Mouse (Mus musculus) adrenal gland, adult 18-20 months (tissue): Measurements from ENCODE around the gene Map3k3. TPM values are rescaled to one million over a fixed set of nuclear protein-coding genes. Genes with fewer than 3 reads are reported as not detected.
"Not testable (repeated sequence)": the region's sequence is repeated elsewhere in the genome, so short reads cannot be mapped to it uniquely, and the experiment has no call there.

Experiments used
- DNase-seq, 2 experiments: peaks; one replicate each; pipeline ENCODE4 v3.0.0; 2021 to 2022; ENCODE audit warnings: low spot score in 2 of 2
- total RNA-seq, 2 experiments: library from RNA; stranded (reverse); gene quantifications; 1 replicate in 1 of 2; 2 replicates in 1 of 2; pipeline ENCODE4 v1.2.3; 2021

Map3k3 gene
- total RNA-seq, 2 experiments from 2014 or later = 34.3 to 37.3 TPM

DNA sequence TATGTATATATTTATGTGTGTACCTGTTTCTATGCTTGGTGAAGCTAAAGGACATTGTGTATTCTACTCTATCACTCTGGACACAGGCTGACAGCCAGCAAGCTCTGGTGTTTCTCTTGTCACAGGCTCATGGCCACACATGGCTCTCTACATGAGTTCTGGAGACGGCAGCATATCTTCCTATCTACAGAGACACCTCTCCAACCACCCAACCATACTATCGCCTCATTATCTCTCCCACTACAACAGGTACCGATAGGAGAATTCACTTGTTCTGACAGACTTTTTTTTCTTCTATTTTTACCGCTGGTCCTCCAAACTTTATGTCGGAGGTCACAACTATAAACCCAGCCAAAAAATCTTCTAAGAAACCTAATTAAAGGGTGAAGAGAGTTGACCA is 107.8 kb downstream of the Map3k3 start:
- no peak for DNase-seq

DNA sequence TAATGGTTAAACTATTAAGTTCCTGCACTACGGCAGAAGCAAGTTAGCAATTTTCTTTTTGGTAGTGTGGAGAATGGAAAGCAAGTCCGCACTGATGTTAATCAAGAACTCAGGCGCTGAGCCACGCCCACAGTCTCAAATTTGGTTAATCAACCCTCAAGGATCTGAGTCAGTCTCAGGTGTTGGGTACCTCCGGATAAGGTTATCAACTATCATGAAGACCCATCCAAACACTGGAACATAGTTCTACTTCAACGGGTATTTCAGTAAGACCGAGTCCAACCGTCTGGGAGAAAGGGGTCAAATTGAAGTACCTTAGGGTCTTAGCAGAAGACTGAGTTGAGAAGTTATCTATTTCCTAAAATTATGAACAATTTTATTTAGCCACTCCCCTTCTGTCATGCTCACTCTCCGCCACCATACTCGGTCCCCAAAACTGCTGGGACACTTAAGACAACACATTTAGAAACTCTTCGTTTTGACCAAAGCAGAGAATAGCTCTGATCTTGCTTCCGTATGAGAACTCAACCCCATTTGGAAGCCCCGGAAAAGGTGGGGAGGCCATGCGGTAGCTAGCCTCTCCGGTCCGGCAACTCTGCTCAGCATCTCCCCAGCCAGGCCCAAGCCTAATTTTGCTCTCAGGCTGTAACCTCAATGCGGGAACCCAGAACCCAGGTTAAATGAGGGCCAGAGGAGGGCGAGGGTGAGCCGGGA is 108.4 kb downstream of the Map3k3 start:
- no peak for DNase-seq

DNA sequence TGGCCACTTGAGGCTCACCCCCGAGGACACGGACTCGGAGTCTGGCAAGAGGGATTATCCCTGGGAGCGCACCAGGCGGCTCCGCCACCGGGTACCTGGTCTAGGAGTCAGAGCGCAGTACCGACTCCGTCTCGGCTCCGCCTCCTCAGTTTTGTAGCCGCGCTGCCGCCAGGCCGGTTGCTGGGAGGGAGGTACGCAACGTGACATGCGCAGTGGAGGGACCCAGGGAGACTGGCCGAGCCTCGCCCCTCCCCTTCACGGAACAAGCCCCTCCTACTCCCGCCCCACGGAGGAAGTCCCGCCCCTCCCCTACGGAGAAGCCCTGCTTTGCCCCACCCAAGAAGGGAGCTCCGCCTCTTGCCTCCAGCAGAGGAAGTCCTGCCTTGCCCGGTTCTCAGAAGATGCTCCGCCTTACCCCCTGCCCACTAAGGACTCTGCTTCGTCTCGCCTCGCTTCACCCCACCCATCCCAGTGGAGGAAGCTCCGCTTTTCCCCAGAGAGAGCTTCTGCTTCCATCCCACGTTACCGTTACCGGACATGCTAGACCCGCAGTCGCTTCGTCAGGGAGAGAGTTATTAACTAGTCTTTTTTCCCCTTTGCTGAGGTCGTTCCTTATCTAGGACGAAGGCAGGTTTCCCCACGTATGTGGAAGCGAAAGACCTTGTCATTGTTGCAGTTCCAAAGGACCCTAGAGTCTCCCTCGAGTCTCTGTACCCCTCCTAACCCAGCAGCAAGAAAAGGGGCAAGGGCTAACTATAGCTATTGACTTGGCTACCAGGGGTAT is 109.2 kb downstream of the Map3k3 start:
- DNase-seq = peak; percentile 93 to 94

DNA sequence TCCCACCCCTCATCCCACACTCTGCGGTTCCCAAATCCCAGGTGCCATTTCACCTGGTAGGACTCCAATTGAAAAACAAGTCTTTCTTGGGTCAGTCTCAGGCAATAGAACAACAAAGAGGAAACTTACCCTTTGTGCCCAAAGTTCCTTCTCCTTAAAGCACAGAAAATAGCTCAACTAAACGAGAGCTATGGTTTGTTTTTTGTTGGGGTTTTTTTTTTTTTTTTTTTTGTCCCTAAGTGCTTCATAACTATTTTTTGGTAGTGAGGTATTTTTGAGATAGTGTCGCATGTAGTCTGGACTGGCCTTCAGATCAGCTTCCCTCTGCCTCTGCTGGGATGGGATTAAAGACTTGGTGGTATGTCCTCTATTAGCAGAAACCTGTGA is 109.7 kb downstream of the Map3k3 start:
- no peak for DNase-seq

DNA sequence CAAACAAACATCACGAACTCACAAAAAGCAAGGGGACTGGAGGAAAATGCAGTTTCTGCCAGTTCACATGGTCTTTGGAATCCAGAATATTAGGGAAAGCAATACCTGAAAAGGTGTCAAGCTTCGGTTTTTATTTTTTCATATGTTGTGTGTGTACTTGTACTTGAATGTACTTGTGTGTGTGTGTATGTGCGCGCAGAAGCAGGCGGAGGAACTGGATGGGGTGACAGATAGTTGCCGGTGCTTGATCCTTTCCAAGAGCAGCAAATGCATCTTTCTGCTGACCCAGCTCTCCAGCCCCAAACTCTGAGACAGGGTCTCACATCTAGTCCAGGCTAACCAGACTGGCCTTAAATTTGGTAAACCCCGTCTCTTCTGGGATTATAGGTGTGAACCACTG is 110.5 kb downstream of the Map3k3 start:
- no peak for DNase-seq

DNA sequence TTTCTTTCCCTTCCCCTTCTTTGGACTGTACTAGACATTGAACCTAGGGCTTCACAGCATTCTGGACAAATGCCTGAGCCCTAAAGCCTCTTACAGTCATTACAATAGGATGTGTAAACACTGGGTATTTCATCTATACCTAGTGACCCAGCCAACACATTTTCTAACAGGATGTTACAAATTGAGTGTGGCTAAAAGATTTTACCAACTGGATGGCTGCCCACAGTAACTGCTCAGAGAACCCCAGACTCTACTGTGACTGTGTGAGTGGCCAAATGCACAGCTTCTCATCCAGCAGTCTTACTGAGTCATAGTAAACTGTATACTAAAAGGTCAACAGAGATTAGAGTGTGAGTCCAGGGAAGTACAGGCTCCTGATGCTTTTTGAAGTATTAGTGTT is 110.9 kb downstream of the Map3k3 start:
- no peak for DNase-seq

DNA sequence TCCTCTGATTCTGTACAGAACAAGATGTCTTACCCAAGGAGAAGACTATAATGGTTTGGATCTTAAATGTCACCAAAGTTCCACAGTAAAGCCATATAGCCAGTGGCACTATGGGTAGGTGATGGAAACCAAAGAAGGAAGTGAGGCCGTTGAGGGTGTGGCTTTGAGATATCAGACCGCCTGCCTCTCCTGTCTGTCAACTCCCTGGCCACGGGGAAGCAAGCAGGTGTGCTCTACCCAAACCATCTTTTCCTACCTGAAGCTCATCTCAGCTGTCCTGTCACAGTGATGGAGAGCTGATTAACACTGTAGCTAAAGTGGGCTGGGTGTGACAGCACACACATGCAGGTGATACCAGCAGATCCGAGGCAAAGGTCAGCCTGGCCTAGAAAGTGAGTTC is 113.9 kb downstream of the Map3k3 start:
- no peak for DNase-seq

DNA sequence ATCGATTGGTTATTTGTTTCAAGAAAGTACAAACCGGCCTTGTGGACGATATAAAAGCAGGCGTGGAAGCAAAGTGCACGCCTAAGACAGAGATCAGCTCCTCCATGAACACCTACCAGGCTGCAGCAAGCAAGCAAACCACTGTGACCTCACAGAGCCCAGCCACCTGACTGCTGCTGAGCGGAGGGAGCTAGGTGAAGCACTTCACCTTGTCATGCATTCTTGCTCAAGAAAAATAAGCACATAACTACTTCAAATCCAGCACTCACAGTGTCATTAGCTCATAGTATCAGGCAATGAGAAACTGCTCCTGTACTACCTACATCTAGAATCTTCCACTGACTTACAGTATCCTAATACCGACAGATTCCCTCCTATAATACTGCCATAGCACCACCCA is 115.6 kb downstream of the Map3k3 start:
- DNase-seq = not testable (repeated sequence)

DNA sequence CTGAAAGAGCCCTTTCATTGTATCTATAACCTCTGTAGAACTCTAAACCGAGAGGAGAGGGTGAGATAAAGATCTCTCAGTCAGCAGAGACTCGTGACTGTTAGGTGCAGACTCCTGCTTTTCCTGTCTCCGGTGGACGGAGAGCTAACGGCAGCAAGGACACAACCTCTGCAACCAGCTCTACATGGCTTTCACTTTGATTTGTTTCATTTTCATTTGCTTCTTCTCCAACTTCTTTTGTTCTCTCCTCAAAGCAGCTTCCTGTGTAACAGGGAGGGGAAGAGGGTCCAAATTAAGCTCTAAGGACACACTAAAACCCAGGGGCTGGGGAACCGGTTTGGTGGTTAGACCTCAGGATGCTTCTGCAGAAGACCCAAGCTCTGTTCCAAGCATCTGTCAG is 116.3 kb downstream of the Map3k3 start:
- no peak for DNase-seq

DNA sequence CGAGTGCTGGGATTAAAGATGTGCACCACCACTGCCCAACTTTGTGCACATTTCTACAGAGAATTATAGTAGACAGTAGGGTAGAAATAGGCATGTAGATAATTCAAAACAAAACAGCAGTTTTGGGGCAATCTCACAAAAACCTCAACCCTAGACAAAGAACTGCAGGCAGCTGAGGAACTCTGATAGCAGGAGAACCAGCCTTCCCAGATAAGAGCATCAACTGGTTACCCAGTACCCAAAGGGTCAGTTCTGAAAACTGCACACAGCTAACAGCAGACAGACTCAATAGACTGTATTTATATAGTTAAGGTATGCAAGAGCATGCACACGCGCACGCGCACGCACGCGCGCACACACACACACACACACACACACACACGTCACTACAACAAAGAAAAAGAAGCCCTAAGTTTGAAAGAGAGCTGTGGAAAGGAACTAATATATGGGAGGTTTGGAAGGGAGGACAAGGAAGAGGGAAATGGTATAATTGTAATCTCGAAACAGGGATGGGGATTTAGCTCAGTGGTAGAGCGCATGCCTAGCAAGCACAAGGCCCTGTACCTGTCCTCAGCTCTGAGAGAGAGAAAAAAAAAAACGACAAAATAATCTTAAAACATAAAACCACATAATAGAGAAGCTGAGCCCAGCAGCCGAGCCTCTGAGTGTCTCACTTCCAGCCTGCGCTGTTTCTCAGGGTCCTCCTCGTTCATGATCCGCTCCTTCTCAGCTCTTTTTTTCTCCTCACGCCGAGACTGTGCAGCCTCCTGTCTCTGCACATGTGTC is 117.1 kb downstream of the Map3k3 start:
- no peak for DNase-seq

DNA sequence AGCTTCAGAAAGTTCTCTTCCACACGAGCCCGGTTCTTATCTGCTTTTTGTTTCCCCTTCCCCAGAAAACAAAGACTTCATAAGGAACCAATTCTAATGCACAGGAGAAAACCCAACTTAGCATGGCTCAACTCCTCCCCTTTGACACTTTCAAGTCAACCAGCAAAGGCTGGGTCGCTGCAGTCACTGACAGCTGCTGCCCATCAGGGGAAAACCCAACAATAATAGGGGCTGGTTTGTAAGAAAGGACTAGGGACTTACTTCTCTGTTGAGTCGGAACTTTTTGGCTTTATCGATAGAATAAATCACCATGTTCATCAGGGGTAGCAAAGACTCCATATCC is 117.7 kb downstream of the Map3k3 start, which contains the start of gene Strada:
Gene Strada (minus strand): TSS at position 46 of the 343 bp plus-strand sequence.
- no peak for DNase-seq

Other genes with a start within 250 kb of the Map3k3 start
- gene Cyb561, start 131.3 kb upstream of the Map3k3 start, total RNA-seq = 100 to 1,000 TPM; 168 to 204 TPM
- gene Ace, start 116.7 kb upstream of the Map3k3 start, total RNA-seq = 10 to 100 TPM; 11.0 to 16.0 TPM
- not detected for gene Ace3, start 89.9 kb upstream of the Map3k3 start, total RNA-seq
- gene Kcnh6, start 76.5 kb upstream of the Map3k3 start, total RNA-seq = under 1 TPM in 1 of 2 experiments, not detected in 1; 0.29 TPM
- 10 to 100 TPM; 44.5 to 47.6 TPM for gene Dcaf7, start 47.7 kb upstream of the Map3k3 start, total RNA-seq
- gene Taco1, start 18.6 kb upstream of the Map3k3 start, total RNA-seq = 10 to 100 TPM; 32.3 to 33.3 TPM
- gene Gm10840, start 76.2 kb downstream of the Map3k3 start, total RNA-seq = not detected
- 10 to 100 TPM in 1 of 2 experiments, 1 to 10 TPM in 1; 9.5 to 11.7 TPM for gene Limd2, start 76.2 kb downstream of the Map3k3 start, total RNA-seq
- 10 to 100 TPM; 11.6 to 13.1 TPM for gene Strada, start 117.6 kb downstream of the Map3k3 start, total RNA-seq
- gene Ccdc47, start 131.7 kb downstream of the Map3k3 start, total RNA-seq = 100 to 1,000 TPM; 106 to 118 TPM
- 10 to 100 TPM; 42.1 to 55.2 TPM for gene Ddx42, start 132.3 kb downstream of the Map3k3 start, total RNA-seq
- gene Ftsj3, start 171.5 kb downstream of the Map3k3 start, total RNA-seq = 10 to 100 TPM; 53.6 to 55.8 TPM
- gene Psmc5, start 171.5 kb downstream of the Map3k3 start, total RNA-seq = 100 to 1,000 TPM; 157 to 159 TPM
- gene Smarcd2, start 188.4 kb downstream of the Map3k3 start, total RNA-seq = 10 to 100 TPM; 47.4 to 63.7 TPM
- gene Tcam1, start 192.1 kb downstream of the Map3k3 start, total RNA-seq = under 1 TPM; 0.10 to 0.13 TPM
- gene Gh, start 217.3 kb downstream of the Map3k3 start, total RNA-seq = not detected
- gene Cd79b, start 230.1 kb downstream of the Map3k3 start, total RNA-seq = under 1 TPM; 0.86 to 0.93 TPM